ENCODE assay signal across 14 mouse cellular contexts in genomic region chr5:150962756-150963155, GRCm38 (mm10). TPM values are rescaled to one million over a fixed set of nuclear protein-coding genes. Genes with fewer than 3 reads are reported as not detected.
"Had no signal": no experiment of that assay in that cellular context is flagged by ENCODE, and none has a peak within 500 bp of the region (broad histone marks: within the 10 kb centered on the region; RNA-seq: fewer than 3 reads in every experiment).

No protein-coding gene starts in this region.

- DNase-seq: gastrocnemius, postnatal 14 days; gastrocnemius, postnatal 36 days; heart, adult 18-20 months; heart, postnatal 10 days; kidney, adult 11 months; kidney, adult 2 months; kidney, adult 9 months; kidney, postnatal 14 days; kidney, postnatal 36 days; layer of hippocampus, adult 9-11 months; layer of hippocampus, postnatal 36 days; left cerebral cortex, postnatal 4 days had no signal

RNA-seq across cellular contexts. Expression of gene Kl, which starts 10.3 kb away (rescaled TPM):
- total RNA-seq: hematopoietic stem cell, adult 5-6 weeks; liver, adult 2 months had no signal
